Mouse (Mus musculus): ENCODE data around the gene Nedd9.

GRCm38 (mm10) chr13:41349770-41350169 is 137.4 kb downstream of the Nedd9 start:
- TF ChIP-seq SMC3 (IDR thresholded peaks at IDR 0.05; ENCODE audit: low read depth, low read length) (no peak), USF1 (IDR thresholded peaks at IDR 0.05; ENCODE audit: low read depth, low read length) (no peak), ZMIZ1 (IDR thresholded peaks at IDR 0.05; ENCODE audit: low read depth, low read length) (no peak), ZC3H11A (IDR thresholded peaks at IDR 0.05; ENCODE audit: low read depth, low read length) (no peak), CTCF (IDR thresholded peaks at IDR 0.05 in 2 of 3, conservative IDR thresholded peaks at IDR 0.05 in 1 of 3; ENCODE audit: control insufficient read depth in 1 of 3, insufficient read depth in 1 of 3, low read depth in 2 of 3, low read length in 3 of 3, poor library complexity in 1 of 3, severe bottlenecking in 1 of 3) (no peak), EP300 (IDR thresholded peaks at IDR 0.05; ENCODE audit: low read depth in 1 of 2, low read length in 2 of 2) (no peak), POLR2A (IDR thresholded peaks at IDR 0.05; ENCODE audit: control insufficient read depth in 1 of 2, insufficient read depth in 1 of 2, low read depth in 1 of 2, low read length in 2 of 2, poor library complexity in 1 of 2) (no peak), JUND (IDR thresholded peaks at IDR 0.05; ENCODE audit: low read depth, low read length) (no peak), MXI1 (IDR thresholded peaks at IDR 0.05; ENCODE audit: low read depth, low read length) (no peak), HCFC1 (IDR thresholded peaks at IDR 0.05; ENCODE audit: low read depth, low read length) (no peak), MAX (IDR thresholded peaks at IDR 0.05; ENCODE audit: low read length) (no peak), ZKSCAN1 (IDR thresholded peaks at IDR 0.05; ENCODE audit: low read depth, low read length) (no peak)
